Mouse (Mus musculus) myocyte (in vitro differentiated cells): Measurements from ENCODE around the gene Tbcel.

Experiments used
- CEBPB ChIP-seq: IDR thresholded peaks from 2 replicates; pipeline ENCODE4 v1.6.1; 2011; ENCODE audit warnings: mild to moderate bottlenecking, moderate library complexity; ENCODE audit not compliant: poor library complexity, insufficient read depth, severe bottlenecking
- E2F4 ChIP-seq: IDR thresholded peaks from one replicate; pipeline ENCODE4 v1.6.1; 2011; ENCODE audit warnings: mild to moderate bottlenecking, control low read depth, moderate library complexity; ENCODE audit not compliant: insufficient read depth
- MAX ChIP-seq: IDR thresholded peaks from one replicate; pipeline ENCODE4 v1.6.1; 2011; ENCODE audit warnings: low read depth, mild to moderate bottlenecking, control low read depth
- MYOD1 ChIP-seq, 3 experiments: IDR thresholded peaks; one replicate each; pipeline ENCODE4 v1.6.1; 2011; ENCODE audit warnings: control low read depth in 2 of 3, low read depth in 2 of 3, mild to moderate bottlenecking in 2 of 3, moderate library complexity in 1 of 3; ENCODE audit not compliant: insufficient read length in 2 of 3, control insufficient read depth in 1 of 3
- POLR2A ChIP-seq: IDR thresholded peaks from one replicate; pipeline ENCODE4 v1.6.1; 2011; ENCODE audit warnings: low read depth, mild to moderate bottlenecking, control low read depth, moderate library complexity; ENCODE audit not compliant: insufficient read length
- POLR2AphosphoS2 ChIP-seq: IDR thresholded peaks from one replicate; pipeline ENCODE4 v1.6.1; 2011; ENCODE audit warnings: low read depth, control low read depth; ENCODE audit not compliant: insufficient read length
- TCF3 ChIP-seq: IDR thresholded peaks from one replicate; pipeline ENCODE4 v1.6.1; 2011; ENCODE audit warnings: low read depth, control low read depth; ENCODE audit not compliant: insufficient read length
- USF1 ChIP-seq: IDR thresholded peaks from one replicate; pipeline ENCODE4 v1.6.1; 2011; ENCODE audit warnings: low read depth, mild to moderate bottlenecking, control low read depth, moderate library complexity

DNA sequence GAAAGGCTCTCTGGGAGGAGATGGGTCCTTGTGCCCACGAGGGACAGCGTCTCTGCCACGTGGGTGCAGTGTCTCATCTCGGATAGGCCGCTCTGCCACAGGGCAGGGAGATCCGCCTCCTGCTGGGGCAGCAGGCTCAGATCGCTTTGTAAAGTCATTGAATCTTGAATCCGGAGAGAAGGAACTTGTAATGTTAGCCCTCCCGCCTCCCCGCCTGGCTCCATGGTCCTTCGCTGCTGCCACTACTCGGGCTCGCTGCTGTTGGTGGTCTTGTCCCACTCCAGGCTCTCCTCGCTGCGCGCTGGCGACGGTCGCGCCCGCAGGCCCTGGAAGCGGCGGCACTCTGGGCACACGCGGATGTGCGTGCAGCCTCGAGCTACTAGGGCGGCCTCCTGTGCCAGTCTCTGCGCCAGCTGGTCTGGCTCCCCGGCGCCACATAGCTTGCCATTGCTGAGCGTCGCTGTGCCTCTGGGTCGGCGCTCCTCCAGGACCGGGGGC is 13.0 kb upstream of the Tbcel start:
- TF ChIP-seq USF1 (no peak), POLR2A (no peak), MYOD1 (IDR thresholded peaks at IDR 0.05; ENCODE audit: control insufficient read depth in 1 of 3, insufficient read length in 2 of 3, low read depth in 2 of 3) (no peak), CEBPB (no peak), MAX (no peak), POLR2AphosphoS2 (no peak), E2F4 (no peak), TCF3 (no peak)
